Mouse (Mus musculus) cerebellum, adult 2 months (tissue): ENCODE results near the gene Kmt2d.

Experiments used
- CTCF ChIP-seq: fragments of 200-500 bp; IDR thresholded peaks from 2 replicates; pipeline ENCODE4 v1.5.1; 2011; ENCODE audit warnings: low read depth, mild to moderate bottlenecking, control low read depth, low read length, moderate library complexity, borderline replicate concordance; ENCODE audit not compliant: insufficient read depth
- POLR2A ChIP-seq: fragments of 200-500 bp; IDR thresholded peaks from 2 replicates; pipeline ENCODE4 v1.6.1; 2011; ENCODE audit warnings: low read length, control low read depth, borderline replicate concordance; ENCODE audit not compliant: insufficient read depth

GRCm38 (mm10) chr15:98877331-98877730 lies 6.3 kb upstream of the Kmt2d start:
- peak; percentile 65; the same call in 1 of the 2 replicates for TF ChIP-seq CTCF
- no peak for TF ChIP-seq POLR2A
